Mouse (Mus musculus): ENCODE measurements around the gene Lmod3.

GRCm38 (mm10) chr6:97295416-97295815, 42.9 kb upstream of the Lmod3 start:
- TF ChIP-seq CTCF (IDR thresholded peaks at IDR 0.05; ENCODE audit: low read depth) (no peak), EP300 (IDR thresholded peaks at IDR 0.05; ENCODE audit: low read depth) (no peak)
